Mouse (Mus musculus) lung, postnatal 0 days (tissue): Measurements from ENCODE around the gene Nbas. TPM values are rescaled to one million over a fixed set of nuclear protein-coding genes. Genes with fewer than 3 reads are reported as not detected.

Experiments used
- ATAC-seq: fragments of 200-750 bp; cut with Nextera tagmentation; 2 replicates; pipeline ENCODE4 v1.8.0; 2017; ENCODE audit warnings: moderate library complexity
- DNase-seq: peaks from one replicate; pipeline ENCODE4 v3.0.0-alpha.2; 2016; ENCODE audit warnings: low spot score
- H3K27ac ChIP-seq: fragments of 300-500 bp; sonication (generic); 2 replicates; pipeline ENCODE4 v1.5.1; 2014; ENCODE audit warnings: antibody characterized with exemption, mild to moderate bottlenecking, low read length, mixed read lengths
- H3K27me3 ChIP-seq: fragments of 300-500 bp; sonication (generic); replicated peaks from 2 replicates; pipeline ENCODE4 v1.6.1; 2014; ENCODE audit warnings: low read length, mixed read lengths; ENCODE audit not compliant: insufficient read depth
- H3K36me3 ChIP-seq: fragments of 300-500 bp; sonication (generic); 2 replicates; pipeline ENCODE4 v1.6.1; 2014; ENCODE audit warnings: low read length, mixed read lengths; ENCODE audit not compliant: insufficient read depth
- H3K4me1 ChIP-seq: fragments of 300-500 bp; sonication (generic); 2 replicates; pipeline ENCODE4 v1.6.1; 2014; ENCODE audit warnings: antibody characterized with exemption, low read depth, low read length, mixed read lengths; ENCODE audit not compliant: insufficient read depth
- H3K4me2 ChIP-seq: fragments of 300-500 bp; sonication (generic); replicated peaks from 2 replicates; pipeline ENCODE4 v1.6.1; 2014; ENCODE audit warnings: low read depth, mild to moderate bottlenecking, low read length, moderate library complexity, mixed read lengths
- H3K4me3 ChIP-seq: fragments of 300-500 bp; sonication (generic); 2 replicates; pipeline ENCODE4 v1.5.1; 2014; ENCODE audit warnings: low read depth, low read length
- H3K9ac ChIP-seq: fragments of 300-500 bp; sonication (generic); replicated peaks from 2 replicates; pipeline ENCODE4 v1.6.1; 2014; ENCODE audit warnings: low read depth, mild to moderate bottlenecking
- H3K9me3 ChIP-seq: fragments of 300-500 bp; sonication (generic); 2 replicates; pipeline ENCODE4 v1.6.1; 2016; ENCODE audit warnings: low read length, mixed read lengths
- CTCF ChIP-seq: IDR thresholded peaks from 2 replicates; pipeline ENCODE4 v1.5.1; 2016; ENCODE audit warnings: antibody characterized with exemption, mild to moderate bottlenecking
- EP300 ChIP-seq: IDR thresholded peaks from 2 replicates; pipeline ENCODE4 v1.6.1; 2016; ENCODE audit warnings: antibody characterized with exemption, mild to moderate bottlenecking, control low read depth
- WGBS: fragments of 180-500 bp; shearing (Covaris S2); extraction: QIAGEN DNeasy Blood & Tissue Kit; methylation state at CpG from one replicate; pipeline ENCODE4 v1.1.7; 2014; 5-methylcytosine and 5-hydroxymethylcytosine counted together
- polyA plus RNA-seq: library from polyadenylated mRNA; unstranded; fragments of >200 nt; fragmentation: Nextera tagmentation; extraction: Ambion mirVana; gene quantifications from 2 replicates; pipeline ENCODE4 v1.2.1, GENCODE M21; 2015

Gene Nbas
- polyA plus RNA-seq, 1 experiment from 2014 or later, result 5.4 TPM

DNA sequence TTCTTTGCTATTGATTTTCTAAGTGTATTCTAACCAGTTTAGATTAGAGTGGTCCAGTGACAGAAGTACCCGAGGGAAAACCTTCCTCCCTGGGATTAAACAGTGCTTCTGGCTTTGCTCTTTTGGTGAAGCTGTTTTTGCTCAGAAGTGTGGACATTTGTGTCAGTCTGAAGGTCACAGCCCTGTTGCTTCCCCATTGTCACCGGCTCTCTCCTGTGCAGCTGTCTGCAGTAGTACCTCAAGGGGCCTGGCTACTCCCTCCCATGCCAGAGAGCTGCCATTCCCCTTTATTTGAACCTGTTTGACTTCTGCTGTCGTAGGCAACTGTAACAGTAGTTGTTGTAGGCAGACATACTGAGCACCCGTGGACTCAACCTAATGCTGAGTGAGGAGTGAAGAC is 307.8 kb downstream of the Nbas start:
- Histone ChIP-seq H3K9ac (no peak overlapping the region), H3K36me3 (no peaks in the 10 kb centered on the region), H3K4me3 (no peak overlapping the region), H3K27ac (no peak overlapping the region), H3K4me1 (no peaks in the 10 kb centered on the region), H3K4me2 (no peak overlapping the region), H3K9me3 (no peaks in the 10 kb centered on the region), H3K27me3 (no peaks in the 10 kb centered on the region)
- TF ChIP-seq CTCF (no peak), EP300 (no peak)
- no peak for ATAC-seq
- DNase-seq, result no peak
- WGBS, result 52% methylated on average over 4 of the region's 4 CpGs

- Histone ChIP-seq H3K4me2 (no peak overlapping the region), H3K9me3 (no peaks in the 10 kb centered on the region), H3K27ac (no peak overlapping the region), H3K36me3 (peaks cover 4% of the 10 kb centered on the region; the same call in 1 of the 2 replicates), H3K27me3 (no peaks in the 10 kb centered on the region), H3K4me3 (no peak overlapping the region), H3K4me1 (no peaks in the 10 kb centered on the region), H3K9ac (no peak overlapping the region)
- TF ChIP-seq EP300, result no peak
- TF ChIP-seq CTCF, result no peak
- WGBS, result 100% methylated on average over 1 of the region's 1 CpGs
- ATAC-seq (no peak), DNase-seq (no peak)
These were observed 311.9 kb downstream of the Nbas start for GRCm38 (mm10) chr12:13580796-13581195.

GRCm38 (mm10) chr12:13583386-13583785 is 314.5 kb downstream of the Nbas start:
- ATAC-seq (no peak), DNase-seq (no peak)
- Histone ChIP-seq H3K36me3 (peaks cover 4% of the 10 kb centered on the region; the same call in 1 of the 2 replicates), H3K27ac (no peak overlapping the region), H3K4me1 (no peaks in the 10 kb centered on the region), H3K9me3 (no peaks in the 10 kb centered on the region), H3K4me2 (no peak overlapping the region), H3K4me3 (no peak overlapping the region), H3K9ac (no peak overlapping the region), H3K27me3 (no peaks in the 10 kb centered on the region)
- no peak for TF ChIP-seq CTCF
- TF ChIP-seq EP300, result no peak
- 92% methylated on average over 6 of the region's 6 CpGs for WGBS

DNA sequence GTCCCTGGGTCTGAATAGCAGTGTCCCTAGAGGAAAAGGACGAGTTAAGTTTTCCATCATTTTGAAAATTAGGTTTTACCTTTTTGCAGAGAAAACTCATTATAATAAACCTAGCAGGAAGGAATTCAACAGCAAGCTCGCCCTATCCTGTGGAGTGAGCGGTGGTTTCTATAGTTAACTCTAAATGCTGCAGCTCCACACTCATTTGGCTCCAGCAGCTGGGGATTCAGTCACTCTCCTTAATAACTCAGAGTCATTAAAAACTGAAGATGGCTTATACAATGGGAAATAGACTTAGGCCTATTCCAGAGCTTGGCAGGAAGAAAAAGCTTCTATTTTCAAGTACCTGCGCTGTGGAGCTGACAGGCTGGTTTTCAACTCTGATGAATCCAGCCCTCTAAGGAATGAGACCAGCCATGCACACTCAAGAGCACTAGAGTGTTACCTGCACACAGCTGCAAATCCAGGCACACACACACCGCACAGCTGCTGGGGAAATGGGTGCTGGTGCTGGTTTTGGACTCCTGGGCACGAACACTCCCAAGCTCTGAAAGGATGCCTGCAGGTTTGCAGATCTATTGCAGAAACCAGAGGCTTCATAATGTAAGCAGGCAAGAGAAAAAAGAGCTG is 316.7 kb downstream of the Nbas start:
- TF ChIP-seq EP300 (no peak), CTCF (no peak)
- H3K36me3 ChIP-seq, result peaks cover 4% of the 10 kb centered on the region; the same call in 1 of the 2 replicates

GRCm38 (mm10) chr12:13587675-13588074 is 318.7 kb downstream of the Nbas start:
- ATAC-seq (no peak), DNase-seq (no peak)
- Histone ChIP-seq H3K27me3 (no peaks in the 10 kb centered on the region), H3K9ac (no peak overlapping the region), H3K9me3 (no peaks in the 10 kb centered on the region), H3K36me3 (peaks cover 4% of the 10 kb centered on the region; the same call in 1 of the 2 replicates), H3K4me1 (no peaks in the 10 kb centered on the region), H3K27ac (no peak overlapping the region), H3K4me3 (no peak overlapping the region), H3K4me2 (no peak overlapping the region)
- WGBS, result 71% methylated on average over 4 of the region's 4 CpGs
- TF ChIP-seq CTCF (no peak), EP300 (no peak)

More for the DNA sequence above, 316.7 kb downstream of the Nbas start:
- 89% methylated on average over 6 of the region's 6 CpGs for WGBS
- no peak overlapping the region for H3K9ac ChIP-seq
- no peak overlapping the region for H3K27ac ChIP-seq
- no peak overlapping the region for H3K4me3 ChIP-seq
- H3K27me3 ChIP-seq, result no peaks in the 10 kb centered on the region
- DNase-seq, result no peak
- H3K4me1 ChIP-seq, result no peaks in the 10 kb centered on the region
- no peak for ATAC-seq
- no peak overlapping the region for H3K4me2 ChIP-seq
- H3K9me3 ChIP-seq, result no peaks in the 10 kb centered on the region

DNA sequence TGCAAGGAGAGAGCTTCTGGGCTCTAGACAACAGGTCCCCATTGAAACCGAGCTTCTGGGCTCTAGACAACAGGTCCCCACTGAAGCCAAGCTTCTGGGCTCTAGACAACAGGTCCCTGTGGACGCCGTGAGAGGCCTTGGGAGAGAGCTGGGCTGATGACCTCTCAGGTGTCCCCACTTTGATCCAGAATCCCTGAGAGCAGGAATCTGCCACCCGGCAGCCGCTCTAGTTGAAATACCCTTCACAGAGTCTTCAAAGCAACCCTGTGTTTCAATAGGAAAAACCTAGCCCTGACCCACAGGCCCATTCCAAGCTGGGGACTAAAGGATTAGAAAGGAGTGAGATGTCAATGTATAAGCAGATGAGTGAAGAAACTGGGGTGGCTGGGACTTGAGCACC is 320.1 kb downstream of the Nbas start:
- WGBS, result 92% methylated on average over 5 of the region's 5 CpGs
- no peaks in the 10 kb centered on the region for H3K27me3 ChIP-seq
- no peak for ATAC-seq
- H3K4me3 ChIP-seq, result no peak overlapping the region
- H3K9ac ChIP-seq, result no peak overlapping the region
- H3K4me1 ChIP-seq, result no peaks in the 10 kb centered on the region
- no peak for TF ChIP-seq CTCF
- no peak for TF ChIP-seq EP300
- no peaks in the 10 kb centered on the region for H3K9me3 ChIP-seq
- peaks cover 2% of the 10 kb centered on the region; the same call in 1 of the 2 replicates for H3K36me3 ChIP-seq
- no peak overlapping the region for H3K27ac ChIP-seq
- no peak for DNase-seq
- H3K4me2 ChIP-seq, result no peak overlapping the region
